Mouse (Mus musculus) CH12.LX (cell line): ENCODE measurements around the gene Kcnh6. TPM values are rescaled to one million over a fixed set of nuclear protein-coding genes. Genes with fewer than 3 reads are reported as not detected.

Source experiments
- DNase-seq: peaks from one replicate; pipeline ENCODE4 v3.0.0-alpha.2; 2013; ENCODE audit errors: extremely low read depth
- H3K27ac ChIP-seq: 2 replicates; pipeline ENCODE4 v1.5.1; 2012; ENCODE audit warnings: low read depth, mild to moderate bottlenecking, control low read depth, moderate library complexity; ENCODE audit not compliant: insufficient read depth
- H3K27me3 ChIP-seq: replicated peaks from 2 replicates; pipeline ENCODE3; 2012; ENCODE audit warnings: inconsistent platforms
- H3K36me3 ChIP-seq, 2 experiments: replicated peaks in 1 of 2; 2 replicates each; pipeline versions ENCODE3 to v1.6.1; 2012; ENCODE audit warnings: inconsistent platforms in 1 of 2, low read length in 1 of 2, mild to moderate bottlenecking in 1 of 2, mixed read lengths in 1 of 2, moderate library complexity in 1 of 2; ENCODE audit not compliant: control insufficient read depth in 1 of 2, insufficient read depth in 1 of 2
- H3K4me1 ChIP-seq, 2 experiments: 2 replicates each; pipeline ENCODE4 v1.6.1; 2012; ENCODE audit warnings: inconsistent platforms in 1 of 2, moderate library complexity in 1 of 2; ENCODE audit not compliant: insufficient read depth in 2 of 2, control insufficient read depth in 1 of 2
- H3K4me2 ChIP-seq: 2 replicates; pipeline ENCODE4 v1.6.1; 2012; ENCODE audit warnings: low read depth, mild to moderate bottlenecking, control low read depth; ENCODE audit not compliant: poor library complexity, insufficient read depth, severe bottlenecking
- H3K4me3 ChIP-seq, 3 experiments: fragments of 150-350 bp in 1 of 3; sonication (generic) in 1 of 3; replicated peaks in 1 of 3; 2 replicates each; pipeline versions ENCODE3 to v1.5.1; 2011 to 2012; ENCODE audit warnings: low read depth in 2 of 3, low read length in 2 of 3, mild to moderate bottlenecking in 2 of 3, moderate library complexity in 2 of 3, control low read depth in 1 of 3, improper control_type of control experiment in 1 of 3, inconsistent platforms in 1 of 3, mixed read lengths in 1 of 3; ENCODE audit not compliant: poor library complexity in 1 of 3
- H3K79me2 ChIP-seq: replicated peaks from 2 replicates; pipeline ENCODE4 v1.6.1; 2012; ENCODE audit warnings: mild to moderate bottlenecking, moderate library complexity; ENCODE audit not compliant: control insufficient read depth, poor library complexity, insufficient read depth, severe bottlenecking; ENCODE audit errors: extremely low read depth
- H3K9ac ChIP-seq: 2 replicates; pipeline ENCODE4 v1.6.1; 2012; ENCODE audit warnings: low read depth, mild to moderate bottlenecking, control low read depth, moderate library complexity; ENCODE audit not compliant: insufficient read depth
- H3K9me3 ChIP-seq: replicated peaks from 2 replicates; pipeline ENCODE3; 2012; ENCODE audit warnings: low read length, inconsistent platforms, mixed read lengths
- CHD2 ChIP-seq: IDR thresholded peaks from 2 replicates; pipeline ENCODE4 v1.6.1; 2011; ENCODE audit warnings: low read length, improper control_type of control experiment
- CTCF ChIP-seq, 2 experiments: IDR thresholded peaks in 1 of 2; conservative IDR thresholded peaks in 1 of 2; 2 replicates each; pipeline ENCODE4 v1.5.1; 2011 to 2012; ENCODE audit warnings: low read depth in 2 of 2, low read length in 2 of 2, improper control_type of control experiment in 1 of 2, inconsistent platforms in 1 of 2, mild to moderate bottlenecking in 1 of 2, moderate library complexity in 1 of 2
- E2F4 ChIP-seq: IDR thresholded peaks from 2 replicates; pipeline ENCODE4 v1.6.1; 2011; ENCODE audit warnings: low read depth, low read length, improper control_type of control experiment; ENCODE audit not compliant: insufficient replicate concordance
- ELF1 ChIP-seq: IDR thresholded peaks from 2 replicates; pipeline ENCODE4 v1.6.1; 2014; ENCODE audit warnings: low read depth, mild to moderate bottlenecking, inconsistent platforms, low read length, improper control_type of control experiment
- EP300 ChIP-seq: IDR thresholded peaks from 2 replicates; pipeline ENCODE4 v1.6.1; 2011; ENCODE audit warnings: low read length, improper control_type of control experiment
- ETS1 ChIP-seq: conservative IDR thresholded peaks from 2 replicates; pipeline ENCODE4 v1.6.1; 2012; ENCODE audit warnings: low read depth, mild to moderate bottlenecking, inconsistent platforms, low read length, improper control_type of control experiment, moderate library complexity
- GABPA ChIP-seq: IDR thresholded peaks from 2 replicates; pipeline ENCODE4 v1.6.1; 2012; ENCODE audit warnings: low read depth, low read length, improper control_type of control experiment, inconsistent platforms; ENCODE audit not compliant: insufficient replicate concordance
- HCFC1 ChIP-seq: IDR thresholded peaks from 2 replicates; pipeline ENCODE4 v1.6.1; 2012; ENCODE audit warnings: low read depth, mild to moderate bottlenecking, inconsistent platforms, low read length, improper control_type of control experiment
- IRF4 ChIP-seq: IDR thresholded peaks from 2 replicates; pipeline ENCODE4 v1.6.1; 2014; ENCODE audit warnings: low read depth, mild to moderate bottlenecking, inconsistent platforms, low read length, improper control_type of control experiment
- JUND ChIP-seq: conservative IDR thresholded peaks from 2 replicates; pipeline ENCODE4 v1.6.1; 2011; ENCODE audit warnings: low read depth, low read length, improper control_type of control experiment
- KAT2A ChIP-seq: IDR thresholded peaks from 2 replicates; pipeline ENCODE4 v1.6.1; 2012; ENCODE audit warnings: low read length, improper control_type of control experiment, inconsistent platforms; ENCODE audit not compliant: insufficient replicate concordance
- MAFK ChIP-seq: IDR thresholded peaks from 2 replicates; pipeline ENCODE4 v1.6.1; 2011; ENCODE audit warnings: low read length, improper control_type of control experiment; ENCODE audit not compliant: insufficient replicate concordance
- MEF2A ChIP-seq: IDR thresholded peaks from 2 replicates; pipeline ENCODE4 v1.6.1; 2014; ENCODE audit warnings: low read depth, mild to moderate bottlenecking, inconsistent platforms, low read length, improper control_type of control experiment, borderline replicate concordance
- MXI1 ChIP-seq: IDR thresholded peaks from 2 replicates; pipeline ENCODE4 v1.6.1; 2011; ENCODE audit warnings: mild to moderate bottlenecking, low read depth, low read length, improper control_type of control experiment
- MYC ChIP-seq: IDR thresholded peaks from 2 replicates; pipeline ENCODE4 v1.6.1; 2011; ENCODE audit warnings: low read depth, mild to moderate bottlenecking, improper control_type of control experiment, low read length
- NELFE ChIP-seq: IDR thresholded peaks from 2 replicates; pipeline ENCODE4 v1.6.1; 2011; ENCODE audit warnings: low read depth, low read length, improper control_type of control experiment
- PAX5 ChIP-seq: IDR thresholded peaks from 2 replicates; pipeline ENCODE4 v1.6.1; 2012; ENCODE audit warnings: low read length, inconsistent platforms, mixed read lengths
- POLR2A ChIP-seq: IDR thresholded peaks from 2 replicates; pipeline ENCODE4 v1.6.1; 2011; ENCODE audit warnings: low read depth, mild to moderate bottlenecking, improper control_type of control experiment, low read length
- POLR2AphosphoS2 ChIP-seq: IDR thresholded peaks from 2 replicates; pipeline ENCODE4 v1.6.1; 2011; ENCODE audit warnings: low read depth, low read length, improper control_type of control experiment
- SIN3A ChIP-seq: IDR thresholded peaks from 2 replicates; pipeline ENCODE4 v1.6.1; 2012; ENCODE audit warnings: low read length, improper control_type of control experiment, inconsistent platforms
- TBP ChIP-seq: conservative IDR thresholded peaks from 2 replicates; pipeline ENCODE4 v1.6.1; 2011; ENCODE audit warnings: low read depth, low read length, improper control_type of control experiment
- UBTF ChIP-seq: IDR thresholded peaks from 2 replicates; pipeline ENCODE4 v1.6.1; 2012; ENCODE audit warnings: low read depth, mild to moderate bottlenecking, inconsistent platforms, low read length, improper control_type of control experiment, moderate library complexity
- USF1 ChIP-seq: IDR thresholded peaks from 2 replicates; pipeline ENCODE4 v1.6.1; 2014; ENCODE audit warnings: low read depth, mild to moderate bottlenecking, inconsistent platforms, low read length, improper control_type of control experiment
- USF2 ChIP-seq: conservative IDR thresholded peaks from 2 replicates; pipeline ENCODE4 v1.6.1; 2011; ENCODE audit warnings: low read depth, low read length, improper control_type of control experiment
- ZC3H11A ChIP-seq: IDR thresholded peaks from 2 replicates; pipeline ENCODE4 v1.6.1; 2012; ENCODE audit warnings: low read depth, mild to moderate bottlenecking, inconsistent platforms, low read length, improper control_type of control experiment
- ZKSCAN1 ChIP-seq: IDR thresholded peaks from 2 replicates; pipeline ENCODE4 v1.6.1; 2012; ENCODE audit warnings: low read depth, inconsistent platforms, low read length, improper control_type of control experiment, borderline replicate concordance
- ZMIZ1 ChIP-seq: IDR thresholded peaks from 2 replicates; pipeline ENCODE4 v1.6.1; 2012; ENCODE audit warnings: low read depth, mild to moderate bottlenecking, inconsistent platforms, low read length, improper control_type of control experiment
- ZNF384 ChIP-seq: IDR thresholded peaks from 2 replicates; pipeline ENCODE4 v1.6.1; 2012; ENCODE audit warnings: low read depth, low read length, improper control_type of control experiment, inconsistent platforms
- dilution Hi-C: fragments of 300-500 bp; cut with MboI; formaldehyde crosslinking; loops from 2 replicates; pipeline ENCODE4 v1.14.3; 2020; ENCODE audit warnings: low sequenced_read_pairs; ENCODE audit not compliant: extremely low pct_unique_long_range_greater_than_20kb, extremely low pct_ligation_motif_present
- in situ Hi-C: fragments of 300-500 bp; cut with MboI; formaldehyde crosslinking; loops from 3 replicates; pipeline ENCODE4 v1.14.3; 2019; ENCODE audit warnings: low sequenced_read_pairs, low pct_ligation_motif_present, low pct_unique_long_range_greater_than_20kb, mixed read lengths
- polyA plus RNA-seq: library from polyadenylated mRNA; unstranded; fragments of >175 nt; gene quantifications from 2 replicates; pipeline ENCODE4 v1.2.1, GENCODE M21; 2012; ENCODE audit warnings: low read depth; ENCODE audit not compliant: insufficient read length
- total RNA-seq, 2 experiments: library from RNA; depleted of rRNA; stranded (reverse); fragments of 300-350 nt in 1 of 2; fragments of >200 nt in 1 of 2; gene quantifications; 2 replicates each; pipeline ENCODE4 v1.2.3; 2012 to 2014

Kcnh6 gene
- total and polyA plus RNA-seq, 3 experiments, result 0.19 to 0.25 TPM; not detected in 1

DNA sequence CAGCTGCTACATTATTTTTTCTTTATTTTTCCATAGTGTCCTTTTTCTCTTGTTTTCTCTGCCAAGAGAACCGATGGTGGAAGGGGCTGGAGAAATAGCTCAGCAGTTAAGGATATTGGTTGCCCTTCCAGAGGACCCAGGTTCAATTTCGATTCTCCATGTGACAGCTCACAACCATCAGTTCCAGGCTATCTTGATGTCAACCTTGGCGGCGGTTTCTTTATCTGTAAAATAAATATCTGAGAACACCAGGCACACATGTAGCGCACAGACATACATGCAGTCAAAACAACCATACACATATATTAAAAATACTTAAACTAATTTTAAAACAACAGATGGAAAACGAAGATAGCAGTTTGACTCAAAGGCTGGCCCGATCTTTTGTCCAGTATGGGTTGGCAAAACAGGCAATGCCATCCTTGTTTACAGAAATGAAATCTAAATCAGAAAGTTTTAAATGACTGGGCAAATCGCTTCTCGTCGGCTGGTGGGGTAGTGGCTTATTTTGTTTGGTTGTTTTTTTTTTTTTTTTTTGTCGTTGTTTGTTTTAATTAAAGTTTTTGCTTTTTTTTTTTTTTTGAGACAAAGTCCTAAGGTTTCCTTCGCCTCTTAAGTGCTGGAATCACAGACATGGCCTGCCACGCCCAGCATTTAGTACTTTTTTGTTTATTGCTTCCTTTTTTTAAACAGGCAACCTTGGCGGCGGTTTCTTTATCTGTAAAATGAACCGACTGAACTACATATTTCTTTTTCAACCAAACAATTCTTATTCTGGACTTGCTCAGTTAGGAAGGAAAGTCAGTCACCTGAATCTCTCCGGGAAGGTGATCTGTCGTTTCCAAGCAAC, 57.4 kb downstream of the Kcnh6 start:
- in situ Hi-C loops, result no loop called here
- H3K27me3 ChIP-seq, result no peaks in the 10 kb centered on the region
- peaks cover 2 to 30% of the 10 kb centered on the region in 2 experiments for H3K36me3 ChIP-seq
- TF ChIP-seq EP300 (peak; percentile 42; the same call in 1 of the 2 replicates), JUND (peak; percentile 82), CTCF (conservative IDR thresholded peaks at IDR 0.05 in 1 of 2, IDR thresholded peaks at IDR 0.05 in 1 of 2; ENCODE audit: low read depth in 2 of 2, low read length in 2 of 2) (no peak), CHD2 (no peak), ZNF384 (peak; percentile 69; the same call in 1 of the 2 replicates), USF2 (peak; percentile 21; the same call in 1 of the 2 replicates)
- TF ChIP-seq, all 38 proteins: peak for 4
- H3K4me2 ChIP-seq, result peak overlapping the region; percentile 72
- no peak for DNase-seq
- no peaks in the 10 kb centered on the region for H3K79me2 ChIP-seq
- peak overlapping the region; percentile 17; the same call in 1 of the 2 replicates for H3K9ac ChIP-seq
- dilution Hi-C loops, result loop anchor here (25.0 kb wide), 1 partner anchor 128 kb away; no protein-coding TSS in a partner anchor
- peaks cover 7 to 21% of the 10 kb centered on the region in 2 experiments for H3K4me1 ChIP-seq
- no peak overlapping the region for H3K27ac ChIP-seq
- H3K4me3 ChIP-seq, result peak overlapping the region; percentile 37 to 89 (median 86)
- no peaks in the 10 kb centered on the region for H3K9me3 ChIP-seq

DNA sequence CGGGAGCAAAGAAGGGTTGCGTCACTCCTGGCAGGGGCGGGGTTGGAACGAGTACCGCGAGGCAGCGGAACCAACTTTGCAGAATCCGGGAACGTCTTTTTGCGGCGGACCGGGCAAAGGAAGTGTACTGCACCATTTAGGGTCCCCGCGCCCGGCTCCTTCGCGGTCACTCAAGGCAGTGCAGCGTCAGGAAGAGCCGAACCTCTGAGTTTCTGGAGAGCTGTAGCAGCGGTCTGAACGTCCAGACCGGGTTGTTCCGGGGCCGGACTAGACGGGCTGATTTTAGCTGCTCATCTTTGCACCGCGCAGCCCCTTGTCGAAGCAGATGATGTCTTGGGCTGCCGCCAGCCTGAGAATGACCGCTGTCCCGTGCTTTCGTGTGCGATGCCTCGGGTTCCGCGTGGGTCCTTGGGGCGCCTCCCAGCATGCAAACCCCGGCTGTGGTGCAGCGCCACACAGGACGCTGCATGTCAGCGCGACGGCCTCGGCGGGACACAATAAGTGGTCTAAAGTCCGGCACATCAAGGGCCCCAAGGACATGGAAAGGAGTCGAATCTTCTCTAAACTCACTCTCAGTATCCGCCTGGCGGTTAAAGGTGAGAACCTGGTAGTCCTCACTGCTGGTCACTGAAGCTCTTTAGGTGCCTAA, 58.1 kb downstream of the Kcnh6 start, which contains the start of gene Taco1:
Gene Taco1, plus strand, starts transcription at position 139 of the 649 bp plus-strand sequence.
- dilution Hi-C loops, result loop anchor here (25.0 kb wide), 1 partner anchor 129 kb away; no protein-coding TSS in a partner anchor
- H3K4me2 ChIP-seq, result peak within 1 kb of the TSS; percentile 72
- TF ChIP-seq CTCF (conservative IDR thresholded peaks at IDR 0.05 in 1 of 2, IDR thresholded peaks at IDR 0.05 in 1 of 2; ENCODE audit: low read depth in 2 of 2, low read length in 2 of 2) (no peak), USF1 (no peak), ETS1 (peak; percentile 60), TBP (peak; percentile 82), MAFK (peak; percentile 32; the same call in 1 of the 2 replicates), POLR2AphosphoS2 (peak; percentile 73), CHD2 (peak; percentile 93), HCFC1 (peak; percentile 100), MYC (peak; percentile 94), ZC3H11A (no peak), E2F4 (0 out of 2 replicates have a peak, but pooled peaks have one; percentile 61), IRF4 (peak; percentile 91), UBTF (peak; percentile 89), ZKSCAN1 (no peak), MXI1 (peak; percentile 97), NELFE (peak; percentile 81), PAX5 (no peak), ELF1 (peak; percentile 89), SIN3A (peak; percentile 100), KAT2A (peak; percentile 98), POLR2A (peak; percentile 88), MEF2A (peak; percentile 92), ZNF384 (no peak), ZMIZ1 (peak; percentile 94), EP300 (no peak), GABPA (peak; percentile 81; the same call in 1 of the 2 replicates)

More for the DNA sequence above, 58.1 kb downstream of the Kcnh6 start, which contains the start of gene Taco1:
- peaks cover 7 to 21% of the 10 kb centered on the region in 2 experiments for H3K4me1 ChIP-seq
- H3K27ac ChIP-seq, result peak within 1 kb of the TSS; percentile 68
- peak within 1 kb of the TSS; percentile 86 to 95 (median 89) for H3K4me3 ChIP-seq
- H3K9me3 ChIP-seq, result no peaks in the 10 kb centered on the region
- peak; percentile 98 for DNase-seq
- in situ Hi-C loops, result no loop called here
- H3K27me3 ChIP-seq, result no peaks in the 10 kb centered on the region
- peak within 1 kb of the TSS; percentile 73 for H3K9ac ChIP-seq
- H3K36me3 ChIP-seq, result peaks cover 8 to 34% of the 10 kb centered on the region in 2 experiments
- no peaks in the 10 kb centered on the region for H3K79me2 ChIP-seq
